In the genomic region with DNA sequence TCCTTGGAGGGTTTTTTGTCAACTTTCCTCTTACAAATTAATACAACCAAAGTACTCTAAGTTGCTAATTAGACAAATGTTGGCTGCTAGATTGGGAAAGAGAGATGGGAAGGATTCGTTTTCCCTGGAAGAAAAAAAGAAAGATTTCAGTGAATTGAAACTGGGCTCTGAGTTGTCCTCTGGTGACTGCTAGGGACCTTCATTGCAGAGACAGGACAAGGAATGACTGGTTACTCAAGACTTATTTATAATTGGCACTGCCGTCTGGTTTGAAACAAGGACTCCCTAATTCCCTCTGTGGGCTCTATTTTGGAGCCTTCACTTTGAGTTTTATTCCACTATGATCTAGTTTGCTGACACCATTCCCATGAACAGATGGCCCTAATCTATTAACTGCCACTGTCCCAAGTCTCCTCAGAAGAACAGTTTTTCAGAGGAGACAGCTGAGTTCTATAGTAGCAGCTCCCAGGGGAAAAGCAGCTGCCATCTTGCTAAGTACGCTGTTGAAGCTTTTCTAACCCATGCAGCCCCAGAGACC, we compare ENCODE assay signal across 23 mouse cellular contexts. TPM values are rescaled to one million over a fixed set of nuclear protein-coding genes. Genes with fewer than 3 reads are reported as not detected.
DNase-seq lines count a peak whose midpoint lies in the region; ATAC-seq and TF ChIP-seq lines count a peak whose summit lies in the region.
"Had no signal": no experiment of that assay in that cellular context is flagged by ENCODE, and none has a peak within 500 bp of the region (broad histone marks: within the 10 kb centered on the region; RNA-seq: fewer than 3 reads in every experiment).

No protein-coding gene starts in this region.

- H3K36me3 ChIP-seq in forebrain, embryonic 14.5 days (ENCODE audit: control insufficient read depth, insufficient read depth, low read length), result no peaks in the 10 kb centered on the region
- H3K36me3 ChIP-seq in forebrain, embryonic 12.5 days (replicated peaks), result no peaks in the 10 kb centered on the region
- no peaks in the 10 kb centered on the region for H3K36me3 ChIP-seq in heart, embryonic 11.5 days (ENCODE audit: control insufficient read depth, insufficient read depth, low read length)
- H3K36me3 ChIP-seq in kidney, embryonic 16.5 days (ENCODE audit: insufficient read depth, low read length), result no peaks in the 10 kb centered on the region
- H3K36me3 ChIP-seq: liver, embryonic 13.5 days; lung, embryonic 15.5 days; midbrain, embryonic 15.5 days; neural tube, embryonic 13.5 days; stomach, embryonic 15.5 days had no signal

- H3K9ac ChIP-seq in forebrain, embryonic 14.5 days (ENCODE audit: low read length), result no peak overlapping the region
- H3K9ac ChIP-seq in forebrain, embryonic 12.5 days, result no peak overlapping the region
- no peak overlapping the region for H3K9ac ChIP-seq in heart, embryonic 11.5 days (ENCODE audit: low read depth, low read length)
- H3K9ac ChIP-seq in kidney, embryonic 16.5 days (replicated peaks; ENCODE audit: low read length), result no peak overlapping the region
- H3K9ac ChIP-seq: liver, embryonic 13.5 days; lung, embryonic 15.5 days; midbrain, embryonic 15.5 days; neural tube, embryonic 13.5 days; stomach, embryonic 15.5 days had no signal

- no peak overlapping the region for H3K4me3 ChIP-seq in forebrain, embryonic 14.5 days (ENCODE audit: low read depth, low read length)
- no peak overlapping the region for H3K4me3 ChIP-seq in forebrain, embryonic 12.5 days (replicated peaks)
- no peak overlapping the region for H3K4me3 ChIP-seq in heart, embryonic 11.5 days (ENCODE audit: low read depth, low read length)
- H3K4me3 ChIP-seq in left cerebral cortex, adult 2 months, result no peak overlapping the region
- H3K4me3 ChIP-seq in kidney, embryonic 16.5 days (ENCODE audit: low read length), result no peak overlapping the region
- H3K4me3 ChIP-seq: liver, embryonic 13.5 days; lung, embryonic 15.5 days; midbrain, embryonic 15.5 days; myocyte; neural tube, embryonic 13.5 days; stomach, embryonic 15.5 days had no signal

- no peak for TF ChIP-seq CTCF in left cerebral cortex, adult 2 months (IDR thresholded peaks at IDR 0.05)

- peak; percentile 22 for DNase-seq in forebrain, embryonic 14.5 days (ENCODE audit: low spot score)
- DNase-seq in heart, adult 8-10 months (ENCODE audit: low spot score), result peak; percentile 16
- no peak for DNase-seq in left cerebral cortex, adult 2 months (ENCODE audit: extremely low spot score in 1 of 2, low spot score in 2 of 2)
- DNase-seq in left cerebral cortex, postnatal 36 days (ENCODE audit: low spot score in 2 of 2), result no peak
- peak; percentile 46 for DNase-seq in brain, adult 2 months (ENCODE audit: low read depth, low spot score)
- DNase-seq: adrenal gland, adult 8-10 months; cerebellum, adult 8-10 months; cerebellum, postnatal 36 days; kidney, postnatal 4 days; liver, embryonic 13.5 days; thymus, postnatal 36 days had no signal

- WGBS in forebrain, embryonic 14.5 days, result 58% methylated on average over 3 of the region's 3 CpGs
- 72% methylated on average over 3 of the region's 3 CpGs for WGBS in forebrain, embryonic 12.5 days
- WGBS in heart, embryonic 11.5 days (ENCODE audit: insufficient replicate concordance), result 70% methylated on average over 3 of the region's 3 CpGs
- 77% methylated on average over 3 of the region's 3 CpGs for WGBS in kidney, embryonic 16.5 days

- H3K27ac ChIP-seq in forebrain, embryonic 14.5 days (ENCODE audit: low read depth, low read length), result no peak overlapping the region
- no peak overlapping the region for H3K27ac ChIP-seq in forebrain, embryonic 12.5 days
- H3K27ac ChIP-seq in heart, embryonic 11.5 days (ENCODE audit: low read depth, low read length), result no peak overlapping the region
- peak overlapping the region; percentile 71 for H3K27ac ChIP-seq in left cerebral cortex, adult 2 months
- H3K27ac ChIP-seq in kidney, embryonic 16.5 days (ENCODE audit: low read length), result no peak overlapping the region
- H3K27ac ChIP-seq: hindbrain, postnatal 0 days; liver, embryonic 13.5 days; lung, embryonic 15.5 days; midbrain, embryonic 15.5 days; neural tube, embryonic 13.5 days; stomach, embryonic 15.5 days had no signal

- peaks cover 4% of the 10 kb centered on the region for H3K4me1 ChIP-seq in forebrain, embryonic 14.5 days (ENCODE audit: control insufficient read depth, insufficient read depth, low read length)
- no peaks in the 10 kb centered on the region for H3K4me1 ChIP-seq in forebrain, embryonic 12.5 days
- no peaks in the 10 kb centered on the region for H3K4me1 ChIP-seq in heart, embryonic 11.5 days (ENCODE audit: control insufficient read depth, insufficient read depth, low read length)
- H3K4me1 ChIP-seq in kidney, embryonic 16.5 days (ENCODE audit: insufficient read depth, low read length), result no peaks in the 10 kb centered on the region
- H3K4me1 ChIP-seq: liver, embryonic 13.5 days; stomach, embryonic 15.5 days had no signal

- H3K27me3 ChIP-seq in forebrain, embryonic 14.5 days (replicated peaks; ENCODE audit: control insufficient read depth, insufficient read depth, low read length), result no peaks in the 10 kb centered on the region
- no peaks in the 10 kb centered on the region for H3K27me3 ChIP-seq in forebrain, embryonic 12.5 days
- H3K27me3 ChIP-seq in heart, embryonic 11.5 days (ENCODE audit: control insufficient read depth, insufficient read depth, low read length), result no peaks in the 10 kb centered on the region
- H3K27me3 ChIP-seq in kidney, embryonic 16.5 days (ENCODE audit: insufficient read depth, low read length), result no peaks in the 10 kb centered on the region
- H3K27me3 ChIP-seq: liver, embryonic 13.5 days; lung, embryonic 15.5 days; midbrain, embryonic 15.5 days; neural tube, embryonic 13.5 days; stomach, embryonic 15.5 days had no signal

- no peaks in the 10 kb centered on the region for H3K9me3 ChIP-seq in forebrain, embryonic 14.5 days (replicated peaks; ENCODE audit: control insufficient read depth, low read length)
- no peaks in the 10 kb centered on the region for H3K9me3 ChIP-seq in forebrain, embryonic 12.5 days
- H3K9me3 ChIP-seq in heart, embryonic 11.5 days (replicated peaks; ENCODE audit: control insufficient read depth, low read length), result no peaks in the 10 kb centered on the region
- H3K9me3 ChIP-seq in kidney, embryonic 16.5 days (ENCODE audit: low read length), result no peaks in the 10 kb centered on the region
- H3K9me3 ChIP-seq: liver, embryonic 13.5 days; lung, embryonic 15.5 days; midbrain, embryonic 15.5 days; neural tube, embryonic 13.5 days; stomach, embryonic 15.5 days had no signal

- intact Hi-C loops in left cerebral cortex, adult 2 months (cut with DNase I), result loop anchor here (1.0 kb wide), 1 partner anchor 14 kb away; no protein-coding TSS in a partner anchor
- intact Hi-C loops in left cerebral cortex, postnatal 36 days (cut with DNase I), result no loop called here

- ATAC-seq in forebrain, embryonic 14.5 days, result no peak
- no peak for ATAC-seq in forebrain, embryonic 12.5 days (ENCODE audit: low FRiP score)
- ATAC-seq in heart, embryonic 11.5 days (replicated peaks; ENCODE audit: insufficient number of reproducible peaks, low FRiP score, low TSS enrichment), result no peak
- ATAC-seq in kidney, embryonic 16.5 days (ENCODE audit: low FRiP score, low TSS enrichment), result no peak
- ATAC-seq: activated CD4-positive, CD25-positive, alpha-beta regulatory T cell, adult 4 months; hindbrain, postnatal 0 days; intestine, embryonic 16.5 days; midbrain, embryonic 15.5 days had no signal

- H3K4me2 ChIP-seq in forebrain, embryonic 14.5 days (ENCODE audit: low read length), result no peak overlapping the region
- no peak overlapping the region for H3K4me2 ChIP-seq in forebrain, embryonic 12.5 days
- H3K4me2 ChIP-seq in heart, embryonic 11.5 days, result no peak overlapping the region
- H3K4me2 ChIP-seq in kidney, embryonic 16.5 days (replicated peaks; ENCODE audit: low read depth, low read length), result no peak overlapping the region
- H3K4me2 ChIP-seq: liver, embryonic 13.5 days; lung, embryonic 15.5 days; midbrain, embryonic 15.5 days; neural tube, embryonic 13.5 days; stomach, embryonic 15.5 days had no signal

RNA-seq across cellular contexts. Expression of a gene that starts 22.9 kb away (rescaled TPM):
- 11.5 and 12.0 TPM in 2 replicates for polyA plus RNA-seq in forebrain, embryonic 14.5 days (2014; fragmentation: Nextera tagmentation; extraction: Ambion mirVana)
- polyA plus RNA-seq in forebrain, embryonic 12.5 days (2016; fragmentation: Nextera tagmentation; extraction: Ambion mirVana), result 12.1 and 13.1 TPM in 2 replicates
- total RNA-seq in heart, adult 8-10 months (2022), result 1 to 10 TPM in 1 of 4 experiments, under 1 TPM in 3; 0.41 to 1.4 (median 0.73) TPM
- 0.21 and 0.23 TPM in 2 replicates for polyA plus RNA-seq in heart, embryonic 11.5 days (2014; fragmentation: Nextera tagmentation; extraction: Ambion mirVana)
- 1,000 to 10,000 TPM; 1,660 to 1,742 TPM for total RNA-seq in left cerebral cortex, adult 2 months (2021)
- 1,000 to 10,000 TPM; 1,740 to 1,741 TPM for total RNA-seq in left cerebral cortex, postnatal 36 days (2021)
- polyA plus RNA-seq in kidney, embryonic 16.5 days (2015; fragmentation: Nextera tagmentation; extraction: Ambion mirVana), result 0.12 and 0.13 TPM in 2 replicates
- total RNA-seq: megakaryocyte-erythroid progenitor cell, adult 5-6 weeks had no signal
- polyA plus RNA-seq: activated CD4-positive, CD25-positive, alpha-beta regulatory T cell, adult 4 months had no signal

Comparison
In these comparisons a context has a peak if more than half of its experiments do, and no peak if none do; other contexts are left out.
1. DNase-seq: peak in forebrain, embryonic 14.5 days (single experiment), heart, adult 8-10 months (single experiment) and brain, adult 2 months (single experiment); none in left cerebral cortex, adult 2 months (0 of 2) and left cerebral cortex, postnatal 36 days (0 of 2).
2. RNA of a gene that starts 22.9 kb away (polyA plus RNA-seq): 12.1 to 13.1 TPM in forebrain, embryonic 12.5 days and 11.5 to 12.0 TPM in forebrain, embryonic 14.5 days; 0.21 to 0.23 TPM in heart, embryonic 11.5 days and 0.12 to 0.13 TPM in kidney, embryonic 16.5 days; every median in the first group is over 10 times any median in the second.